Mouse (Mus musculus) embryonic fibroblast, embryonic 13.5 days (primary cell): ENCODE measurements around the gene Rabep1. TPM values are rescaled to one million over a fixed set of nuclear protein-coding genes. Genes with fewer than 3 reads are reported as not detected.

Source experiments
- H3K27ac ChIP-seq: 2 replicates; pipeline ENCODE4 v1.5.1; 2012; ENCODE audit warnings: low read length, control low read depth, inconsistent platforms; ENCODE audit not compliant: insufficient read depth
- H3K4me1 ChIP-seq: 2 replicates; pipeline ENCODE4 v1.6.1; 2011; ENCODE audit warnings: low read length; ENCODE audit not compliant: control insufficient read depth, insufficient read depth
- H3K4me3 ChIP-seq: 2 replicates; pipeline ENCODE4 v1.5.1; 2011; ENCODE audit warnings: mild to moderate bottlenecking, control low read depth, low read length; ENCODE audit not compliant: insufficient read depth
- CTCF ChIP-seq: IDR thresholded peaks from 2 replicates; pipeline ENCODE4 v1.5.1; 2011; ENCODE audit warnings: mild to moderate bottlenecking, control low read depth, low read length, moderate library complexity, borderline replicate concordance; ENCODE audit not compliant: insufficient read depth
- POLR2A ChIP-seq: IDR thresholded peaks from 2 replicates; pipeline ENCODE4 v1.6.1; 2011; ENCODE audit warnings: low read depth, mild to moderate bottlenecking, control low read depth, low read length, moderate library complexity
- polyA plus RNA-seq: library from polyadenylated mRNA; stranded (reverse); fragments of >200 nt; gene quantifications from 2 replicates; pipeline ENCODE4 v1.2.4, GENCODE M21; 2011; ENCODE audit warnings: low read depth; ENCODE audit not compliant: missing spikeins, insufficient read length

The Rabep1 gene
- polyA plus RNA-seq: 54.8 and 57.8 TPM in 2 replicates

- peak within 1 kb of the TSS; percentile 97 for H3K4me3 ChIP-seq
- peak within 1 kb of the TSS; percentile 54 for H3K27ac ChIP-seq
- TF ChIP-seq POLR2A (peak; percentile 80), CTCF (no peak)
- peaks cover 4% of the 10 kb centered on the region; the same call in 1 of the 2 replicates for H3K4me1 ChIP-seq
Observed at GRCm38 (mm10) chr11:70844559-70845456, at the start of gene Rabep1. Gene Rabep1 (plus strand): TSS chr11:70844778.

- Histone ChIP-seq H3K4me1 (no peaks in the 10 kb centered on the region), H3K4me3 (no peak overlapping the region)
- no peak for TF ChIP-seq POLR2A
- TF ChIP-seq CTCF: no peak
Observed at GRCm38 (mm10) chr11:70802208-70802864, 42.2 kb upstream of the Rabep1 start.

GRCm38 (mm10) chr11:70802865-70803261, 41.7 kb upstream of the Rabep1 start:
- TF ChIP-seq CTCF: no peak
- H3K4me3 ChIP-seq: no peak overlapping the region
- H3K4me1 ChIP-seq: no peaks in the 10 kb centered on the region
- no peak overlapping the region for H3K27ac ChIP-seq

More at GRCm38 (mm10) chr11:70802208-70802864, 42.2 kb upstream of the Rabep1 start:
- no peak overlapping the region for H3K27ac ChIP-seq

GRCm38 (mm10) chr11:70803711-70804200, 40.8 kb upstream of the Rabep1 start:
- Histone ChIP-seq H3K27ac (no peak overlapping the region), H3K4me1 (no peaks in the 10 kb centered on the region), H3K4me3 (no peak overlapping the region)
- no peak for TF ChIP-seq CTCF

GRCm38 (mm10) chr11:70804395-70804794, 40.2 kb upstream of the Rabep1 start:
- Histone ChIP-seq H3K27ac (no peak overlapping the region), H3K4me1 (no peaks in the 10 kb centered on the region), H3K4me3 (no peak overlapping the region)
- TF ChIP-seq POLR2A (no peak), CTCF (no peak)

GRCm38 (mm10) chr11:70805641-70806175, 38.9 kb upstream of the Rabep1 start:
- no peaks in the 10 kb centered on the region for H3K4me1 ChIP-seq
- H3K4me3 ChIP-seq: no peak overlapping the region
- no peak for TF ChIP-seq CTCF
- TF ChIP-seq POLR2A: no peak
- no peak overlapping the region for H3K27ac ChIP-seq

GRCm38 (mm10) chr11:70806697-70807096, 37.9 kb upstream of the Rabep1 start:
- no peak overlapping the region for H3K4me3 ChIP-seq
- no peaks in the 10 kb centered on the region for H3K4me1 ChIP-seq

GRCm38 (mm10) chr11:70807630-70808029, 36.9 kb upstream of the Rabep1 start:
- H3K27ac ChIP-seq: no peak overlapping the region
- H3K4me3 ChIP-seq: no peak overlapping the region
- no peaks in the 10 kb centered on the region for H3K4me1 ChIP-seq
- TF ChIP-seq CTCF (no peak), POLR2A (no peak)

More at GRCm38 (mm10) chr11:70806697-70807096, 37.9 kb upstream of the Rabep1 start:
- TF ChIP-seq CTCF (no peak), POLR2A (no peak)
- H3K27ac ChIP-seq: no peak overlapping the region

GRCm38 (mm10) chr11:70808101-70808500, 36.5 kb upstream of the Rabep1 start:
- Histone ChIP-seq H3K4me3 (no peak overlapping the region), H3K4me1 (no peaks in the 10 kb centered on the region)
- TF ChIP-seq CTCF: no peak
- TF ChIP-seq POLR2A: no peak

GRCm38 (mm10) chr11:70809011-70809410, 35.6 kb upstream of the Rabep1 start:
- TF ChIP-seq POLR2A (no peak), CTCF (no peak)
- Histone ChIP-seq H3K27ac (no peak overlapping the region), H3K4me1 (no peaks in the 10 kb centered on the region)

More at GRCm38 (mm10) chr11:70808101-70808500, 36.5 kb upstream of the Rabep1 start:
- no peak overlapping the region for H3K27ac ChIP-seq

GRCm38 (mm10) chr11:70811041-70811440, 33.5 kb upstream of the Rabep1 start:
- TF ChIP-seq POLR2A (no peak), CTCF (no peak)
- Histone ChIP-seq H3K4me1 (no peaks in the 10 kb centered on the region), H3K27ac (no peak overlapping the region), H3K4me3 (no peak overlapping the region)

More at GRCm38 (mm10) chr11:70809011-70809410, 35.6 kb upstream of the Rabep1 start:
- no peak overlapping the region for H3K4me3 ChIP-seq
